Comparison of ENCODE assay signal across 8 mouse cellular contexts in the genomic region with DNA sequence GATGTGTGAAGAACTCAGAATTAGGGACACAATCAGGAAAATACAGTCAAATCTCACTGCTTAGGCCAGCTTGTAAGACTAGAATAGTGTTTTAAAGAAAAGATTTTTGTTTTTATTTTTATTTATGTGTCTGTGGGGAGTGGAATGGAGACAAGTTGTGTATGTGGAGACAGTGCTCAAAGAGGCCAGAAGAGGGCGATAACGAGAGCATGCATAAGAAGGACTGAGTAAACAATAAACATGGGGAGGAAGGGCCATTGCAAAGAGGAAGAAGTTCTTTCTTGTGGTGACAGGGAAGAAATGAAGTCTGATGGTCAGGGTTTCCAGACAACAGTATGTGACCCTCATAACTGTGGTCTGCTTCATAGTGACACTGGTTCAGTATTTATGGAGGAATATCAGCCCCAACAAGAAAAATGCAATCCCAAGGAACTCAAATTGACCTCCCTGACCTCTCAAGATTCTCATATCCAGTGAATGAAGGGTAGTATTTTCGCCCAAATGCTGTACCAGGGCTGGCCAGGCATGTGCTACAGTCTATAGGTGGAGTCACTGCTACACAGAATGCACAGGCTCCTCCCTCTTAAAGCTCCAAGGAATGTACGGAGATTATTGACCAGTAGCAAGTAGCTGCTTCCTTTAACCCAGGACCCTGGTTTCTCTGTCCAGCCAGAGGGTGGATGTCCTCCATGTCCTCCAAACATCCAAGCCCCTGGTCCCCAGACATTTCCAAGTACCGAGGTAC. TPM values are rescaled to one million over a fixed set of nuclear protein-coding genes. Genes with fewer than 3 reads are reported as not detected.
DNase-seq lines count a peak whose midpoint lies in the region; ATAC-seq and TF ChIP-seq lines count a peak whose summit lies in the region.

No protein-coding gene starts in this region.

- intact Hi-C loops in left cerebral cortex, postnatal 4 days (cut with DNase I): no loop called here
- intact Hi-C loops in left cerebral cortex, postnatal 36 days (cut with DNase I): no loop called here

- H3K4me1 ChIP-seq in cerebellum, adult 2 months (ENCODE audit: control insufficient read depth, insufficient read depth, low read length): peaks cover 11% of the 10 kb centered on the region; the same call in 1 of the 2 replicates
- peaks cover 16% of the 10 kb centered on the region for H3K4me1 ChIP-seq in limb, embryonic 10.5 days
- no peaks in the 10 kb centered on the region for H3K4me1 ChIP-seq in forebrain, embryonic 13.5 days

- peak; percentile 28; the same call in 1 of the 2 replicates for TF ChIP-seq CTCF in cerebellum, adult 2 months (IDR thresholded peaks at IDR 0.05; ENCODE audit: borderline replicate concordance, insufficient read depth, low read depth, low read length)

- no peak for DNase-seq in cerebellum, adult 2 months
- no peak for DNase-seq in cerebellum, adult 8-10 months
- DNase-seq in left cerebral cortex, postnatal 4 days: peak; percentile 42
- DNase-seq in left cerebral cortex, postnatal 36 days (ENCODE audit: low spot score in 2 of 2): no peak
- peak; percentile 69 for DNase-seq in kidney, postnatal 14 days
- peak; percentile 2 for DNase-seq in splenic B cell, adult 2 months (ENCODE audit: low read depth, low spot score)
- DNase-seq in limb, embryonic 10.5 days (ENCODE audit: low spot score): no peak

- no peaks in the 10 kb centered on the region for H3K36me3 ChIP-seq in splenic B cell, adult 2 months (ENCODE audit: control insufficient read depth, insufficient read depth, low read length, poor library complexity, severe bottlenecking)
- H3K36me3 ChIP-seq in limb, embryonic 10.5 days: no peaks in the 10 kb centered on the region
- H3K36me3 ChIP-seq in forebrain, embryonic 13.5 days (ENCODE audit: poor library complexity, severe bottlenecking): no peaks in the 10 kb centered on the region

- 72% methylated on average over 5 of the region's 5 CpGs for WGBS in cerebellum, adult 2 months
- 49% methylated on average over 5 of the region's 5 CpGs for WGBS in limb, embryonic 10.5 days
- 60% methylated on average over 5 of the region's 5 CpGs for WGBS in forebrain, embryonic 13.5 days

- no peak overlapping the region for H3K9ac ChIP-seq in forebrain, embryonic 13.5 days

- H3K9me3 ChIP-seq in limb, embryonic 10.5 days (replicated peaks): no peaks in the 10 kb centered on the region
- no peaks in the 10 kb centered on the region for H3K9me3 ChIP-seq in forebrain, embryonic 13.5 days (replicated peaks)

- H3K4me2 ChIP-seq in forebrain, embryonic 13.5 days: no peak overlapping the region

- no peak for ATAC-seq in forebrain, embryonic 13.5 days

- no peak overlapping the region for H3K27ac ChIP-seq in cerebellum, adult 2 months (ENCODE audit: insufficient read depth, low read length)
- H3K27ac ChIP-seq in limb, embryonic 10.5 days: no peak overlapping the region
- no peak overlapping the region for H3K27ac ChIP-seq in forebrain, embryonic 13.5 days

- no peak for TF ChIP-seq POLR2A in cerebellum, adult 2 months (IDR thresholded peaks at IDR 0.05; ENCODE audit: borderline replicate concordance, insufficient read depth, low read length)

- H3K27me3 ChIP-seq in cerebellum, adult 2 months (ENCODE audit: control insufficient read depth, insufficient read depth, low read length): no peaks in the 10 kb centered on the region
- H3K27me3 ChIP-seq in splenic B cell, adult 2 months (ENCODE audit: control insufficient read depth, insufficient read depth, low read length, poor library complexity, severe bottlenecking): no peaks in the 10 kb centered on the region
- H3K27me3 ChIP-seq in limb, embryonic 10.5 days (ENCODE audit: low read depth, poor library complexity, severe bottlenecking): no peaks in the 10 kb centered on the region
- H3K27me3 ChIP-seq in forebrain, embryonic 13.5 days: no peaks in the 10 kb centered on the region

- no peak overlapping the region for H3K4me3 ChIP-seq in cerebellum, adult 2 months (replicated peaks; ENCODE audit: insufficient read depth, low read depth, low read length)
- no peak overlapping the region for H3K4me3 ChIP-seq in limb, embryonic 10.5 days
- no peak overlapping the region for H3K4me3 ChIP-seq in forebrain, embryonic 13.5 days

RNA-seq across cellular contexts. Expression of a gene that starts 56.8 kb away (rescaled TPM):
- polyA plus RNA-seq in cerebellum, adult 2 months (2012; rRNA removed): 47.7 and 48.9 TPM in 2 replicates
- 10 to 100 TPM; 40.2 to 42.6 TPM for total RNA-seq in left cerebral cortex, postnatal 4 days (2021)
- 10 to 100 TPM; 53.4 to 70.4 TPM for total RNA-seq in left cerebral cortex, postnatal 36 days (2021)
- 28.9 and 43.5 TPM in 2 replicates for polyA plus RNA-seq in limb, embryonic 10.5 days (2016; fragmentation: Nextera tagmentation; extraction: Ambion mirVana)
- 13.3 and 13.6 TPM in 2 replicates for polyA plus RNA-seq in forebrain, embryonic 13.5 days (2015; fragmentation: Nextera tagmentation; extraction: Ambion mirVana)

Comparison
In these comparisons a context has a peak if more than half of its experiments do, and no peak if none do; other contexts are left out.
1. DNase-seq: peak in left cerebral cortex, postnatal 4 days (single experiment), kidney, postnatal 14 days (single experiment) and splenic B cell, adult 2 months (single experiment); none in cerebellum, adult 2 months (0 of 2), cerebellum, adult 8-10 months (single experiment), left cerebral cortex, postnatal 36 days (0 of 2) and limb, embryonic 10.5 days (single experiment).